Mouse (Mus musculus) midbrain, embryonic 14.5 days (tissue): ENCODE measurements at regions not wholly inside any gene's neighbourhood (a gene's known extent, or its start where the extent isn't known, plus 50 kb on each side); places are given as distances from the start of the nearest gene placed in this dataset.
A peak's percentile ranks its signal among the peaks of the same experiment; 100 is the strongest.

ENCODE experiments used
- ATAC-seq: fragments of 200-750 bp; cut with Nextera tagmentation; 2 replicates; pipeline ENCODE4 v1.8.0; 2017; ENCODE audit warnings: moderate number of reproducible peaks, moderate library complexity; ENCODE audit not compliant: low FRiP score, low TSS enrichment
- DNase-seq: peaks from one replicate; pipeline ENCODE4 v3.0.0-alpha.2; 2015
- H3K27ac ChIP-seq: fragments of 300-500 bp; sonication (generic); replicated peaks from 2 replicates; pipeline ENCODE4 v1.5.1; 2014; ENCODE audit warnings: mild to moderate bottlenecking, low read depth, low read length, moderate library complexity
- H3K27me3 ChIP-seq: fragments of 300-500 bp; sonication (generic); 2 replicates; pipeline ENCODE4 v1.6.1; 2014; ENCODE audit warnings: low read length, control low read depth, mixed read lengths; ENCODE audit not compliant: control insufficient read depth, insufficient read depth
- H3K36me3 ChIP-seq: fragments of 300-500 bp; sonication (generic); 2 replicates; pipeline ENCODE4 v1.6.1; 2014; ENCODE audit warnings: low read length, control low read depth; ENCODE audit not compliant: control insufficient read depth, insufficient read depth
- H3K4me1 ChIP-seq: fragments of 300-500 bp; sonication (generic); 2 replicates; pipeline ENCODE4 v1.6.1; 2014; ENCODE audit warnings: mild to moderate bottlenecking, antibody characterized with exemption, low read length, control low read depth; ENCODE audit not compliant: control insufficient read depth, insufficient read depth
- H3K4me2 ChIP-seq: fragments of 300-500 bp; sonication (generic); 2 replicates; pipeline ENCODE4 v1.6.1; 2014; ENCODE audit warnings: mild to moderate bottlenecking, low read length, moderate library complexity
- H3K4me3 ChIP-seq: fragments of 300-500 bp; sonication (generic); replicated peaks from 2 replicates; pipeline ENCODE4 v1.5.1; 2014; ENCODE audit warnings: low read depth, low read length
- H3K9ac ChIP-seq: fragments of 300-500 bp; sonication (generic); replicated peaks from 2 replicates; pipeline ENCODE4 v1.6.1; 2014; ENCODE audit warnings: mild to moderate bottlenecking, low read length, moderate library complexity
- H3K9me3 ChIP-seq: fragments of 300-500 bp; sonication (generic); 2 replicates; pipeline ENCODE4 v1.6.1; 2016; ENCODE audit warnings: low read length, control low read depth, mixed read lengths; ENCODE audit not compliant: control insufficient read depth
- WGBS: fragments of 180-500 bp; shearing (Covaris S2); extraction: QIAGEN DNeasy Blood & Tissue Kit; methylation state at CpG from one replicate; pipeline ENCODE4 v1.1.7; 2014; 5-methylcytosine and 5-hydroxymethylcytosine counted together

DNA sequence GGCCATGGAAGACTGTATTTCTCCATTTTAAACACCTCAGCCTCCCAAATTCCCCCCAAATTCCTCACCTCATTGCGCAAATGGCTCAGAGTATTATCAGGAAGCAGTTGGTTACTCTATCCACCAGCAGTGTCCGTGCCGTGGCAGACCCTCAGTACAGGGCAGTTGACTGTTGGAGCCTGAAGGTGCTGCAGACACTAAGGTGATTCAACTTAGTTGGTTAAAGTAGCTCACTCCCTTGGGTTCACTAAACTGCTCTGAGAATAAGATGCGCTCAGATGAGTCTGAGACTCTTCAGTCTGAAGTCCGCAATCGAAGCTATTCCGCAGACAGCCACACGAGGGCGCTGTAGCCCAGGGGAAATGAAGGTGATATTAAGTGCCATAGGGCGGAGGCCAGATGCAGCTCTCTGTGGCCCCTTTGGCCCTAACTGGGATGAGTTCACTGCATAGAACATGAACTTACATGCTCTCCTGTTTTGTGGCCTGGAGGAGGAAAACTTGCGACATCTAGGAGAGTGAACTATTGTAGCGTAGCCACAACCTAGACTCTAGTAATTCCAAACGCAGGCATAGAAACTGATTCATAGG is 62.9 kb downstream of the Amer3 start:
- no peaks in the 10 kb centered on the region for H3K4me1 ChIP-seq
- DNase-seq (peak; percentile 86), ATAC-seq (peak; percentile 50)
- no peak overlapping the region for H3K4me3 ChIP-seq
- H3K9ac ChIP-seq: no peak overlapping the region
- H3K27ac ChIP-seq: no peak overlapping the region
- WGBS: 35% methylated on average over 13 of the region's 13 CpGs
- no peaks in the 10 kb centered on the region for H3K36me3 ChIP-seq
- H3K27me3 ChIP-seq: no peaks in the 10 kb centered on the region
- no peaks in the 10 kb centered on the region for H3K9me3 ChIP-seq
- no peak overlapping the region for H3K4me2 ChIP-seq

DNA sequence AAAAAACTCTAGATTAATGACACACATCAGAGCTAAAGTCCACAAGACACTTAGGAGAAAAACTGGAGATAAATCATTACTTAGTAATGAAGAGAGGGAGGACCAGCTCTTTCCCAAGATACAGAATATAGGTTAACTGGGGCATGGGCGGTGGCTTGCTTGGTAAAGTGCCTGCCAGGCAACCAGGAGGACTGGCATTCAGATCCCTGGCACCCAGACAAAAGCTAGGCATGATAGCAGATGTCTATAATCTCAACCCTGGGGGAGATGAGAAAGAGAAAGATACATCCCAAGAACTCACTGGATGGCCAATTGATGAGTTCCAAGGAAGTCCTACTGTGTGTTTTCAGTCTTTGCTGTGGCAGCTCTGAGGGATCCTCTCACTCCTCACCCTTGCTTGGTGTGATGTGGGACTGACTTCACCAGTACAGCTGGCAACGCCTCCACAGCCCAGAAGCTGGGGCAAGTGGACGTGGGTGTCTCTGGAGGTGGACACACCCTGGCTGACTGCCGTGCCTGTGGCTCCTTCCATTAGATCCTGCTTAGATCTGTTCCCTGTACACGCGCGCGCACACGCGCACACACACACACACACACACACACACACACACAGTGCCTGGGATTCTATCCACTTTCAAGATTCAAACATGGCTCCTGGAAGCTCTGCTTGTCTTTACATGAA is 74.6 kb downstream of the Amer3 start:
- Histone ChIP-seq H3K36me3 (no peaks in the 10 kb centered on the region), H3K4me1 (no peaks in the 10 kb centered on the region), H3K9me3 (no peaks in the 10 kb centered on the region), H3K9ac (no peak overlapping the region), H3K27me3 (no peaks in the 10 kb centered on the region), H3K4me3 (no peak overlapping the region), H3K4me2 (no peak overlapping the region), H3K27ac (no peak overlapping the region)
- 91% methylated on average over 10 of the region's 10 CpGs for WGBS
- DNase-seq: no peak
- ATAC-seq: no peak

DNA sequence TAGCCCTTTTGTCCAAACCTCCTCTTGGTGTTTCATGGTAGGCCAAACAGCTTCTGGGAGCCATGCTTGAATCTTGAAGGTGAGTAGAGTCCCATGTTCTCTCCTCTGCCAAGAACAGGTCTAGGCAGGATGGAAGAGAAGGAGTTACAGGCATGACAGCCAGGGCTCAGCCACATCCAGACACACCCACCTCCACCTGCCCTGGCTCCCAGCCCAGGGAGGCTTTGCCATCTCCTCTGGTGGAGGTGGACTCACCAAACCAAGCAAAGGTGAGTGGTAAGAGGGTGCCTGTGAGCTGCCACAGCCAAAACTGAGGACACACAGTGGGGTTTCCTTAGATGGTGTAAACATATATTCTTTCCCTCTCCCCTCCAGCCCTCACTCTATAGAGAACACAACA is 78.0 kb downstream of the Amer3 start:
- H3K9me3 ChIP-seq: no peaks in the 10 kb centered on the region
- H3K4me2 ChIP-seq: no peak overlapping the region
- no peak overlapping the region for H3K27ac ChIP-seq
- DNase-seq: no peak
- no peak overlapping the region for H3K4me3 ChIP-seq
- no peaks in the 10 kb centered on the region for H3K36me3 ChIP-seq
- no peaks in the 10 kb centered on the region for H3K27me3 ChIP-seq
- no peaks in the 10 kb centered on the region for H3K4me1 ChIP-seq
- H3K9ac ChIP-seq: no peak overlapping the region
- no peak for ATAC-seq

DNA sequence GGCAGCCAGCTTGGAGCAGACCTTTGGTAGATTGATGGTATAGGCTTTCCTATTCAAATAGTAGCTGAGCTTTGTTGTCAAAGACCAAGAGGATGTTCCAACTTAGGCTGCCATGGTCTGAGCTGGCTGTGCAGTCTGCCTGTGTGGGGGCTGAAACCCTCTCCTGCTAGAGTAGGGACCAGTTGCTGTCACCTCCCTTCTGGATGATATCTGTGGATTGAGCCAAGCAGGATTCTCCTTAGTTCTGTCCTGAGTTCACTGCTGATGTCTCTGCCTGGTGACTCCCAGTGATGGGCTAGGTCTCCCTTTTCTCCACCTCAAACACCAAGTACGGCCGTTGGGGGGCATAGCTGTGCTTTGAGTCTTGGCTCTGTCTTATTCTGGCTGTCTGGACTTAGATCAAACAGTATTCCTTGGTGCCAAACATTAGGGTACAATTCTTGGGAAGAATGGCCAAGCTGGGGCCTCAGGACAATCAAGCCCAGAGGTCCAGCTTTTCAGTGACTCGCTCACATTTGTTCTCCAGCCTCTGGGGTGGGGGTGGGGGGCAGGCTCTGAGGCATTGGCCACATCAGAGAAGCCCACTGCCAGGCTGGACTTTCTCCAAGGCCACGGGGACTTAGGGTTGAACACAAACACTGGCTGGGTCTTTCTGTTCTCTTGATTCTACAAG is 84.6 kb downstream of the Amer3 start:
- Histone ChIP-seq H3K9me3 (no peaks in the 10 kb centered on the region), H3K4me3 (no peak overlapping the region), H3K4me2 (peak overlapping the region; percentile 24), H3K9ac (no peak overlapping the region), H3K4me1 (0 out of 2 replicates have a peak, but pooled peaks cover 16% of the 10 kb centered on the region), H3K27me3 (no peaks in the 10 kb centered on the region), H3K27ac (peak overlapping the region; percentile 82), H3K36me3 (no peaks in the 10 kb centered on the region)
- 65% methylated on average over 4 of the region's 4 CpGs for WGBS
- DNase-seq: peak; percentile 49
- ATAC-seq: no peak; the same call in 1 of the 2 replicates

DNA sequence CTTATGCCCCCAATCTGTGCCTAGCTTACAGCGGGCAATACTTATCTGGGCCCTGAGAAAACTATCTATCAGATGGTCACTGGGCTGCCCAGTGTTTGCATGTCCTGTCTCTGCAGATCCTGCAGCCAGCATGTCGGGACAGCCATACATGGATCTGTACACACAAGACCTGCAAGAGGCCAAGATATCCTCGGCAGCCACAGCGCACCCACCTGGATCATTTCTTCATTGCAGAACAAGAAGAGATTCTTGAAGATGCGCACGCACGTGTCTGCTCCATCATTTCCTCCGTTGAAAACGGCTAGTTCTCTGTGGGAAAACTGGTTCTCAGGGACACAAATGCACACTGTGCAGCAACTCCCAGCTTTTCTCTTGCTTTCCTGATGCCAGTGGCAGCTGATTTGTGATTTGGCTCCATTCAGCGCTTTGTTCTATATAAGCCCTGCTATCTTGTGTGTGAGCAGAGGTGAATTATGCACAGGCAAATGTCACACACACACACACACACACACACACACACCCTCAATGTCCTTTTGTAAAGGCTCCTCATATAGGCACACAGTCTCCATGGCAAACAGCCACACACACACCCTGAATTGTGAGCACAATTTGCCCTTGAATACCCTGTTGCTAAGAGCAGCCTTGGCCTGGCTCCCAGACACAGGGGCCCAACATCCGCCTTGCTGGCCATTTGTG is 85.5 kb downstream of the Amer3 start:
- H3K36me3 ChIP-seq: no peaks in the 10 kb centered on the region
- no peak overlapping the region for H3K4me3 ChIP-seq
- H3K4me2 ChIP-seq: peak overlapping the region; percentile 24
- H3K27me3 ChIP-seq: no peaks in the 10 kb centered on the region
- ATAC-seq: peak; percentile 72
- H3K4me1 ChIP-seq: 0 out of 2 replicates have a peak, but pooled peaks cover 16% of the 10 kb centered on the region
- H3K27ac ChIP-seq: peak overlapping the region; percentile 82
- H3K9ac ChIP-seq: no peak overlapping the region
- DNase-seq: peak; percentile 84
- H3K9me3 ChIP-seq: no peaks in the 10 kb centered on the region
- 43% methylated on average over 11 of the region's 11 CpGs for WGBS

DNA sequence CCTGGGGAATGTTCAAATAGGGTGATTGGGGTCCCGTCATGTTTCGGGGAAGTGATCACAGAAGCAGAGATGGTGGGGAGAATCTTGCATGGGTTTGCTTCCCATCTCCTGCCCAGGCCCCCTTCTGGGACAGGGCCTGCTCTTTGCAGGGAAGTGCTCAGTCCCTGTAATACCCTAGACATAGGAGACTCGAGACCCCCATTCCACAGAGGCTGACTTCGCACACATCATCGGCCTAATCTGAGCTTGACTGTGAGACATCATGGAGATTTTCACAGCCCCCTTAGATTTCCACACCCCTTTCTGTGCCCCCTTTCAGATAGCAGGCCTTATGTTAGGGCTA is 86.0 kb downstream of the Amer3 start:
- Histone ChIP-seq H3K9ac (no peak overlapping the region), H3K4me2 (no peak overlapping the region), H3K27ac (peak overlapping the region; percentile 82), H3K4me3 (no peak overlapping the region), H3K4me1 (0 out of 2 replicates have a peak, but pooled peaks cover 16% of the 10 kb centered on the region), H3K36me3 (no peaks in the 10 kb centered on the region), H3K27me3 (no peaks in the 10 kb centered on the region), H3K9me3 (no peaks in the 10 kb centered on the region)
- DNase-seq (no peak), ATAC-seq (no peak; the same call in 1 of the 2 replicates)
- WGBS: 39% methylated on average over 5 of the region's 5 CpGs

DNA sequence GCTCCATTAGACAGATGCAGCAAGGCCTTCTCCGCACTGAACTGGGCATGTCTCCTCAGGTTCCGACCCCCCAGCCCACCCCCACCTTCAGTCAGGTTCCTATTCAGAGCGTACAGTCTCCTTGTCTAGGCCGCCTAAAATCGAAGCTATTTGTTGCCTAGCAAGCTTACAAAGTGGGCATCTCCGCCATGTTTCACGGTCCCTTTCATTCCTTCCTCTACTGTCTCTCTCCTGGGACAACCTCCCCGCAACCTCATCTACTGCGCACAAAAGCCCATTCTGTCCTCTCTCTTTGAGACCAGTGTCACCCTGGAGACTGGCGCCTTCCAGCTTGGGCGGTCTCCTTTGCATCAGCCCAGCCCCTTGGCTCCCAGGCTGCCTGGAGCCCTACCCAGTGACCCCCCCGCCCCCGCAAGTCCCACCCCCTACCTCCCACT is 86.8 kb downstream of the Amer3 start:
- no peak overlapping the region for H3K4me3 ChIP-seq
- no peak overlapping the region; the same call in 1 of the 2 replicates for H3K9ac ChIP-seq
- peak; percentile 80 for DNase-seq
- peak; percentile 77 for ATAC-seq
- no peaks in the 10 kb centered on the region for H3K36me3 ChIP-seq
- H3K27ac ChIP-seq: peak overlapping the region; percentile 82
- 15% methylated on average over 13 of the region's 13 CpGs for WGBS
- 0 out of 2 replicates have a peak, but pooled peaks cover 16% of the 10 kb centered on the region for H3K4me1 ChIP-seq
- no peaks in the 10 kb centered on the region for H3K9me3 ChIP-seq
- H3K4me2 ChIP-seq: no peak overlapping the region
- H3K27me3 ChIP-seq: no peaks in the 10 kb centered on the region

DNA sequence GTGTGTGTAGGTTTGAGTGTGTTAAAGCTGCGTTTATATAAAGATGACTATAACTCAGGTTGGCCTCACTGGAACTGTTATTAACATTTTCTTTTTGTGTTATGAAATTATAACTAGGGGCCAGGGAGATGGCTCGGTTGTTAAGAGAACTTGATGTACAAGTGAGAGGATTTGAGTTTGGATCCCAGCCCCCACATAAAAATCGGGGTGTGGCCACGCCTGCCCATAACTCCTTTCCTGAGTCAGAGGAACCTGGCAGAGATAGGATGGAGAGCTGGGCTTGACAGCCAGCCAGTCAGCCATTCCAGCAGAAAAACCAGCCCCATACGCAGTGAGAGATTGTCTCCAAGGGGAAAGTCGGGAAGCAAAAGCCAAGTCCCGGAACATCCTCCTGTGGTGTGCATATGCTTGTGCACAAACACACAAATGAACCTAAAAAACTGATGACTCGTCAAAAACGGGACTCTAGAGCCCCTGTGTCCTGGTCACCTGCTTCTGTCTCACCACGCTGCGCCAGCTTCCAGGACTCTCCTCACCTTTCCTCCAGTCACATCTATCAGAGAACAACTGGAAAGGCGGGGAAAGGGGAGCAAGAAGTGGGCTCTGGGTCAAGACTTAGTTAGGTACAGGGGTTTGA is 97.8 kb downstream of the Amer3 start:
- Histone ChIP-seq H3K27ac (no peak overlapping the region), H3K9me3 (no peaks in the 10 kb centered on the region), H3K36me3 (no peaks in the 10 kb centered on the region), H3K4me2 (peak overlapping the region; percentile 86; the same call in 1 of the 2 replicates), H3K9ac (no peak overlapping the region), H3K4me1 (peaks cover 11% of the 10 kb centered on the region), H3K4me3 (no peak overlapping the region; the same call in 1 of the 2 replicates), H3K27me3 (peaks cover 33% of the 10 kb centered on the region)
- ATAC-seq (no peak), DNase-seq (no peak)
- 51% methylated on average over 12 of the region's 12 CpGs for WGBS
